Mouse (Mus musculus) testis, adult 2 months (tissue): ENCODE data around the gene Tbc1d23. TPM values are rescaled to one million over a fixed set of nuclear protein-coding genes. Genes with fewer than 3 reads are reported as not detected.

ENCODE experiments used
- H3K27ac ChIP-seq: fragments of 200-500 bp; 2 replicates; pipeline ENCODE4 v1.5.1; 2012; ENCODE audit warnings: low read depth, low read length; ENCODE audit not compliant: control insufficient read depth, insufficient read depth
- H3K27me3 ChIP-seq: fragments of 200-500 bp; 2 replicates; pipeline ENCODE4 v1.6.1; 2012; ENCODE audit warnings: mild to moderate bottlenecking, low read length, moderate library complexity; ENCODE audit not compliant: control insufficient read depth, insufficient read depth
- H3K36me3 ChIP-seq: fragments of 200-500 bp; 2 replicates; pipeline ENCODE4 v1.6.1; 2012; ENCODE audit warnings: mild to moderate bottlenecking, low read length; ENCODE audit not compliant: control insufficient read depth, insufficient read depth
- H3K4me1 ChIP-seq: fragments of 200-500 bp; 2 replicates; pipeline ENCODE4 v1.6.1; 2012; ENCODE audit warnings: low read length; ENCODE audit not compliant: control insufficient read depth, insufficient read depth
- H3K4me3 ChIP-seq: fragments of 200-500 bp; 2 replicates; pipeline ENCODE4 v1.5.1; 2012; ENCODE audit warnings: low read depth, mild to moderate bottlenecking, low read length, moderate library complexity, mixed read lengths; ENCODE audit not compliant: control insufficient read depth
- CTCF ChIP-seq: fragments of 200-500 bp; IDR thresholded peaks from 2 replicates; pipeline ENCODE4 v1.5.1; 2012; ENCODE audit warnings: low read depth, mild to moderate bottlenecking, inconsistent platforms, low read length, moderate library complexity; ENCODE audit not compliant: control insufficient read depth, insufficient read depth, insufficient replicate concordance
- POLR2A ChIP-seq: fragments of 200-500 bp; IDR thresholded peaks from 2 replicates; pipeline ENCODE4 v1.6.1; 2012; ENCODE audit warnings: low read depth, mild to moderate bottlenecking, inconsistent platforms, low read length, moderate library complexity; ENCODE audit not compliant: control insufficient read depth
- polyA plus RNA-seq: library from polyadenylated mRNA; depleted of rRNA; stranded (reverse); fragments of >200 nt; gene quantifications from 2 replicates; pipeline ENCODE4 v1.2.3, GENCODE M21; 2012

Tbc1d23 gene
- polyA plus RNA-seq, 1 experiment: 28.0 TPM

DNA sequence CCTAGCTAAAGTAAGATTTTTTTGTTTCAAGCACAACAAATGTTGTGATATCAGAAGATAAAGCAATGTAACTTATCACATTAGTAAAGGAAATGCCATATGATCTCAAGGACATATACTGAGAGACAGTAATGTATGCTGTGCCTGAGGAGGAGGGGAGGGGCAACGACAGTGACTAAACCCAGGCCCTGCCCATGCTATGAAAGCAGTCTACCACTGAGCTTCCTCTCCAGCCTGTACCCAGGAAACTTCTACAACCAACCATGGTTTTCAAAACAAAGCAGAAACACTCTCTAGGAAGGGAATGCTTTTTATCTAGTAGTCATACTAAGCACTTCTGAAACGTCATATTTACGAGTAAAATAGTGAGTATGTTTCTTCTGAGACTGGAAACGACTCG is 68.5 kb downstream of the Tbc1d23 start:
- H3K36me3 ChIP-seq: no peaks in the 10 kb centered on the region
- no peak overlapping the region for H3K4me3 ChIP-seq
- no peak overlapping the region for H3K27ac ChIP-seq
- no peaks in the 10 kb centered on the region for H3K4me1 ChIP-seq
- TF ChIP-seq CTCF (no peak), POLR2A (no peak)
- H3K27me3 ChIP-seq: no peaks in the 10 kb centered on the region

DNA sequence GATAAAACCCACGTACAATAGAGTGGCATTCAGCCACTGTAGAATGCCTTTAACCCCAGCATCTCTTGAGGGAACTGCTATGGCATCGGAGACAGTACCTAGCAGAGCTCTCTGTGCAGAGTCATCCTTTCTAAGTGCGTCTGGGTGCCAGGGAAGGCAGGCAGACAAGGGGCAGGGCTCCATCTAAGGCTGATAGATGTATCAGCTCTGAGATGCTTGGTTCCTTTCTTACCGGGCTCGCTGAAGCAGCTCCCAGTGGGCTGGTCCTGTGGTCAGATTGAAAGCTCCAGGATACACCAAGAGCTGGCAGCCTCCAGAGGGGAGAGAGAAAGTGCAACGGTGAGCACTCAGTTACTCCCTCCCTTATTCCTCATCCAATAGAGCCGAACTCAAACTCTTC is 71.5 kb downstream of the Tbc1d23 start:
- no peaks in the 10 kb centered on the region for H3K36me3 ChIP-seq
- no peak overlapping the region for H3K4me3 ChIP-seq
- H3K27ac ChIP-seq: no peak overlapping the region
- TF ChIP-seq POLR2A (no peak), CTCF (no peak)
- no peaks in the 10 kb centered on the region for H3K27me3 ChIP-seq
- no peaks in the 10 kb centered on the region for H3K4me1 ChIP-seq

DNA sequence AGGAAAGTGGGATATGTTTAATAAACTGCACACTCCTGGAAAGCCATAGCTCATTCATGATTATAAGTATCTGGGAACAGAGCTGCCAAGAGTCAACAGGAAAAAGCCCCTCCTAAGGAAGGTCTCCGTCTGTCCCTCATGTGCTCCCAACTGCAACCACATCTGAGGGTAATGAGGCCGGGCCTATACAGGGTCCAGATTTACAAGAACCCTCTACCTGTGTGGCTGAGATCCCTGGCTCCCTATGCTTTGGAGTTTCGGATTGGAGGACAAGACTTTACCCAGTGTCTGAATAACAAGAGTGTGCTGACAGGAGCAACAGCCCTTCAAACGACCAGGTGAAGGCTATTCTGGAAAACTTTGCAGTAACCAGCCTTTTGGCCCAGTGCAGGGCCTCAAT is 73.6 kb downstream of the Tbc1d23 start:
- no peak overlapping the region for H3K4me3 ChIP-seq
- H3K27ac ChIP-seq: no peak overlapping the region
- no peak for TF ChIP-seq POLR2A
- TF ChIP-seq CTCF: no peak
- no peaks in the 10 kb centered on the region for H3K4me1 ChIP-seq
- no peaks in the 10 kb centered on the region; the same call in 1 of the 2 replicates for H3K36me3 ChIP-seq
- H3K27me3 ChIP-seq: no peaks in the 10 kb centered on the region

DNA sequence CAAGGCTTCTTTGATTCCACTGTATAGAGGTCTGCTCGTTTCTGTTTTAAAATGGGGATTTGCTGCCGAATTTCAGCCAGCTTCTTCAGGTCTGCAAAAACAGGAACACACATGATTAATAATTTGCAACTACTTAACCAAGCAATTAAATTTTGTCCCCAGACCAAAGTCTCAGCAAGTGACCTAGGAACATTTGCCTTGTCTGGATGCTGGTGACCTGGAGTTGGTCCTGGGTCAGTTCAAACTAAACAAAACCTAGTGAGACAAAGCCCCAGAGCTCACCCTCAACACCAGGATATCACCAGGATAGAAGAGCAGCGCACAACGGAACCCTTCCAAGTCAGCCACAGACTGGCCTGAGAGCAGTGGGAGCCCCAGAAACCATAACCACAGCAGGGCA is 74.2 kb downstream of the Tbc1d23 start:
- Histone ChIP-seq H3K27me3 (no peaks in the 10 kb centered on the region), H3K36me3 (no peaks in the 10 kb centered on the region; the same call in 1 of the 2 replicates), H3K27ac (no peak overlapping the region), H3K4me1 (no peaks in the 10 kb centered on the region), H3K4me3 (no peak overlapping the region)
- TF ChIP-seq CTCF (no peak), POLR2A (no peak)

DNA sequence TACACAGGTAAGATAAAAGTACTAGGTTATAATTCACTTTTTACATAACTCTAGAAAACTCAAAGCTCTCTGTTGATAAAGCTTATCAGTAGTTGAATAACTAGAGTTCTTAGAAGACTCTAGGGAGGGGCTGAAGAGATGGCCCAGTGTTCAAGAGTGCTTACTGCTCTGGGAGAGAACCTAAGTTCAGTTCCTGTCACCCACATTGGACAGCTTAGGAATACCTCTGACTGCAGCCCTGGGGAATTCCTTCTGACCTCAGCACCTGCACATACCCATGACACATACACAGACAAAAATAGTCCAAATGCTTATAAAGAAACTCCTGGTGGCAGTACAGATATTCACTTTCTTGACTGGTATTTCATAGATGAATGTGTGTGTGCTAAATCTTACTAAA is 75.4 kb downstream of the Tbc1d23 start:
- Histone ChIP-seq H3K36me3 (no peaks in the 10 kb centered on the region; the same call in 1 of the 2 replicates), H3K27me3 (no peaks in the 10 kb centered on the region), H3K4me1 (no peaks in the 10 kb centered on the region), H3K4me3 (no peak overlapping the region), H3K27ac (no peak overlapping the region)
- TF ChIP-seq POLR2A: no peak
- TF ChIP-seq CTCF: no peak

DNA sequence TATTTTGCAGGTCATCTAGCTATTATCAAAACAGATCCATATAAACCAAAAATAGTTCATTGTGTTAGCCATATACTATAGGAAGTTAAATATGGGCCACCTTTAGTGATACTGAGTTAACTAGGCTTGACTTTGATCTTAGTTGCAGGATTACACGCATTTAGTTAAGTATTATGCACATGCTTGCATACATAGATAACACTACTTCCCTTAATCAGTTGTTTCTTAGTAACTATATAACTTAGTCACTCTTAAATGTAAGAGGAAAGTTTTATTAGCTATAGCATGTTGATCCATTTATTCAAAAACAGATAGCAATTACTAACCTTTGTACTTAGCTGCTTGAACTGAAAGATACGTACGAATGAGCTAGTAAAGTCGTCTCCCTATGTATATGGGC is 79.9 kb downstream of the Tbc1d23 start:
- Histone ChIP-seq H3K4me1 (no peaks in the 10 kb centered on the region), H3K4me3 (no peak overlapping the region), H3K27me3 (no peaks in the 10 kb centered on the region), H3K36me3 (no peaks in the 10 kb centered on the region; the same call in 1 of the 2 replicates), H3K27ac (no peak overlapping the region)
- TF ChIP-seq CTCF (no peak), POLR2A (no peak)

DNA sequence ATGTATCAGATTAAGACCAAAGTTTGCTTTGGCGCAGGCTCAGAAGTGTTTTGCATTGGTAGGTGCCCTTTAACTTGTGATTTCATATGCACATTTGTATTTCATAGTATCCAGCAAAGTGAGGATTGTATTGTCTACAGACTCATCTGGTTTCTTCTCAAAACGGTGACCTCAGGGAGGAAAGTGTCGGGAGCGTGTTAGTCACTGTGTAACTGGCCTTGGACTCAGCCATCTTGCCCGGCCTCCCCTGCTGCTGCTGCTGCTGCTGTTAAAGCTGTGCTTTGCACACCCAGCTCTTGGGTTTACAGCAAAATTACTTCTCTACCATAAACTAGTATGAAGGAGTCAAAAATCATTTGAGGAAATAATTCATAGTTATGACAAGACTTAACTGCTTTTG is 86.6 kb downstream of the Tbc1d23 start:
- H3K4me1 ChIP-seq: no peaks in the 10 kb centered on the region
- no peaks in the 10 kb centered on the region for H3K27me3 ChIP-seq
- H3K27ac ChIP-seq: no peak overlapping the region
- no peak overlapping the region for H3K4me3 ChIP-seq
- TF ChIP-seq CTCF (no peak), POLR2A (no peak)
- peaks cover 1% of the 10 kb centered on the region for H3K36me3 ChIP-seq

DNA sequence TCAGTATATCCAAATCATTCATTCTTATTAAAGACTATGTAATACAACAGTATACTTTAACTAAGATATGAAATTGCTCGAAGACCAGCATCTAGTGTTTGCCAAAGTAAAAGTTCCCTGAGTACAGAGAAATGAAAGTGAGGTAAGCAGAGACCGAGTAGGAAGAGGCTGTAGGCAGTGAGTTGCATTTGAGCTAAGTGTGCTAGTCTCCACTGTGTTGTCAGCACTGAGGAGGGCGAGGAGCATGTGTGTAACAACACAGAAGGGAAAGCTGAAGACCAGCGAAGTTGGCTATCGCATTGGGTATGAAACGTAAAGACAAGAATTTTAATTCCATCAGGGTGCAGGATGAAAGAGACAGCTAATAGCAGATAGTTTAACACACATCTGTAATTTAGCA is 97.7 kb downstream of the Tbc1d23 start:
- TF ChIP-seq CTCF: no peak
- Histone ChIP-seq H3K4me1 (no peaks in the 10 kb centered on the region), H3K36me3 (no peaks in the 10 kb centered on the region; the same call in 1 of the 2 replicates)

More for the DNA sequence above, 97.7 kb downstream of the Tbc1d23 start:
- no peak overlapping the region for H3K4me3 ChIP-seq
- H3K27me3 ChIP-seq: no peaks in the 10 kb centered on the region
- no peak overlapping the region for H3K27ac ChIP-seq
